Mouse (Mus musculus): ENCODE results near the gene Arhgap27.
A peak's percentile ranks its signal among the peaks of the same experiment; 100 is the strongest.
"Not testable (repeated sequence)": the region's sequence is repeated elsewhere in the genome, so short reads cannot be mapped to it uniquely, and the experiment has no call there.

Arhgap27 gene

GRCm38 (mm10) chr11:103363214-103364148 is at the start of gene Arhgap27:
Gene Arhgap27 (minus strand): TSS chr11:103363692.
- DNase-seq (ENCODE audit: low spot score), result peak; percentile 78

- no peak for DNase-seq (ENCODE audit: low spot score)
These were observed 49.5 kb upstream of the Arhgap27 start for GRCm38 (mm10) chr11:103412950-103413423.

GRCm38 (mm10) chr11:103411981-103412949 is 48.8 kb upstream of the Arhgap27 start, which contains the start of gene Plekhm1:
Gene Plekhm1 (minus strand): TSS chr11:103412687.
- peak; percentile 92 for DNase-seq (ENCODE audit: low spot score)

- no peak for DNase-seq (ENCODE audit: low spot score)
These were observed 47.8 kb upstream of the Arhgap27 start for GRCm38 (mm10) chr11:103411301-103411700.

- DNase-seq (ENCODE audit: low spot score), result no peak
These were observed 45.4 kb upstream of the Arhgap27 start for GRCm38 (mm10) chr11:103408880-103409279.

GRCm38 (mm10) chr11:103407136-103407535 is 43.6 kb upstream of the Arhgap27 start:
- not testable (repeated sequence) for DNase-seq (ENCODE audit: low spot score)

GRCm38 (mm10) chr11:103406551-103406950 is 43.1 kb upstream of the Arhgap27 start:
- peak; percentile 75 for DNase-seq (ENCODE audit: low spot score)

- DNase-seq (ENCODE audit: low spot score), result no peak
These were observed 42.3 kb upstream of the Arhgap27 start for GRCm38 (mm10) chr11:103405814-103406213.

GRCm38 (mm10) chr11:103404618-103405017 is 41.1 kb upstream of the Arhgap27 start:
- DNase-seq (ENCODE audit: low spot score), result no peak

- no peak for DNase-seq (ENCODE audit: low spot score)
These were observed 40.3 kb upstream of the Arhgap27 start for GRCm38 (mm10) chr11:103403776-103404175.

- no peak for DNase-seq (ENCODE audit: low spot score)
These were observed 39.2 kb upstream of the Arhgap27 start for GRCm38 (mm10) chr11:103402738-103403137.

GRCm38 (mm10) chr11:103402198-103402597 is 38.7 kb upstream of the Arhgap27 start:
- peak; percentile 54 for DNase-seq (ENCODE audit: low spot score)

GRCm38 (mm10) chr11:103399986-103400385 is 36.5 kb upstream of the Arhgap27 start:
- DNase-seq (ENCODE audit: low spot score), result no peak

- DNase-seq (ENCODE audit: low spot score), result no peak
These were observed 35.6 kb upstream of the Arhgap27 start for GRCm38 (mm10) chr11:103399050-103399449.

GRCm38 (mm10) chr11:103396682-103397081 is 33.2 kb upstream of the Arhgap27 start:
- peak; percentile 75 for DNase-seq (ENCODE audit: low spot score)

- DNase-seq (ENCODE audit: low spot score), result no peak
These were observed 32.7 kb upstream of the Arhgap27 start for GRCm38 (mm10) chr11:103396236-103396635.

GRCm38 (mm10) chr11:103394604-103395003 is 31.1 kb upstream of the Arhgap27 start:
- no peak for DNase-seq (ENCODE audit: low spot score)

GRCm38 (mm10) chr11:103394025-103394424 is 30.5 kb upstream of the Arhgap27 start:
- DNase-seq (ENCODE audit: low spot score), result no peak

- peak; percentile 42 for DNase-seq (ENCODE audit: low spot score)
These were observed 24.5 kb upstream of the Arhgap27 start for GRCm38 (mm10) chr11:103387870-103388526.

GRCm38 (mm10) chr11:103386827-103387226 is 23.3 kb upstream of the Arhgap27 start:
- no peak for DNase-seq (ENCODE audit: low spot score)

GRCm38 (mm10) chr11:103381956-103382613 is 18.6 kb upstream of the Arhgap27 start:
- no peak for DNase-seq (ENCODE audit: low spot score)
